Mouse (Mus musculus) heart, postnatal 36 days (tissue): ENCODE measurements around the gene Akap2. TPM values are rescaled to one million over a fixed set of nuclear protein-coding genes. Genes with fewer than 3 reads are reported as not detected.

ENCODE experiments used
- DNase-seq, 2 experiments: peaks; one replicate each; pipeline ENCODE4 v3.0.0; 2021 to 2022
- intact Hi-C: fragments of 180-260 bp; cut with DNase I; formaldehyde crosslinking; loops from one replicate; pipeline ENCODE4 v1.15.1; 2025
- total RNA-seq, 2 experiments: library from RNA; stranded (reverse); gene quantifications; 2 replicates each; pipeline ENCODE4 v1.2.3; 2021

The Akap2 gene
- total RNA-seq, 2 experiments from 2014 or later: 89.4 to 95.7 TPM

DNA sequence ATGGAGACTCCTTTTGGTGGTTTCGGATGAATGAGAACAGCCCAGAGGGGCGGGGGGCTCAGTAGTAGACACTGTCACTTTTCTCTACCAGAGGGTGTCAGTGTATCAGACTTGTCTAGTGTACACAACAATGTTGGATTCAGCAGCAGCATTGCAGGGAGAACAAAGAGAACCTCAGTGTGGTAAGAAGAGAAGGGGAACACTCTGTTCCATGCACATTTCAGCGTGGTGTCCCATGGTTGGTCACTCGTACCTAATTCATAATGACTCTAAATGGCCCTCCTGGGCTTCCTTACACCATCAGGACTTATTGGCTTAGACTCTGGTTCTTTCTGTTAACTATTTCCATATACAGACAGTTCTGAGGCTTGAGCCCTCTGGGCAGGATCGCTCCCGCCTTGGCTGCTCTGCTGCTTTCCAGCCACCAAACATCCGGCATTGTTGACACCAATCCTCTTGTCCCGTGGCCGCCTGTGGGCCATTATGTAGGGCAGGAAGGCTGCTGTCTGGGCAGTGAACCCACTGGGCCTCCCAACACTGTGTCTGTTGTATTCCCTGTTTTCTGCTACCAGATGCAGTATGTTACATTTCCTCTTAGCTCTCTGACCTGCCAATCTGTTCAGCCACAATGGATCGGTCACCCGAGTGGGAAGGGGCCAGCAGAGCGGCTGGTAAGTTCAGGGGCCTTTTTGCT lies 19.4 kb upstream of the Akap2 start:
- intact Hi-C loops: no loop called here
- DNase-seq: no peak

- intact Hi-C loops: no loop called here
- no peak for DNase-seq
Measured at GRCm38 (mm10) chr4:57701576-57701975, 15.9 kb upstream of the Akap2 start.

GRCm38 (mm10) chr4:57703574-57704470 lies 13.6 kb upstream of the Akap2 start:
- intact Hi-C loops: no loop called here
- DNase-seq: no peak

- intact Hi-C loops: no loop called here
- DNase-seq: no peak
Measured at GRCm38 (mm10) chr4:57704575-57704974, 12.9 kb upstream of the Akap2 start.

DNA sequence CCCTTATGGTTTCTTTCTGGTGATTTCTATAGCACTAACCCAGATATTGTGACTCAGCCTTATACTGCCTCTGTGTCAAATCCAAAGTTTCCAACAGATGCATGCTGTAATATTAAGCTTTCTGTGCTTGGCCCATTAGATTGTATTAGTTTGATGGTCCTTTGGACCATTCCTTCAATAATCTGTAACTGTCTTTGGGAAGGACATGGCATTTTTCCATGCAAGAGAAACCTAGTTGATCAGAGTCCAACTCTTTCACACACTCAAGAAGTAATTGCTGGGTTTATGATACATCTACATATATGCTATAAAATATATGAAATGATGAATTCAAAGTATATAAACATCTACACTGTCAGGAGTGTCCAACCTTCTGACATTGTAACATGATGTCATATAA lies 1.6 kb upstream of the Akap2 start:
- intact Hi-C loops: loop anchor here (2.0 kb wide), 1 partner anchor 43 kb away; no protein-coding TSS in a partner anchor
- no peak for DNase-seq

DNA sequence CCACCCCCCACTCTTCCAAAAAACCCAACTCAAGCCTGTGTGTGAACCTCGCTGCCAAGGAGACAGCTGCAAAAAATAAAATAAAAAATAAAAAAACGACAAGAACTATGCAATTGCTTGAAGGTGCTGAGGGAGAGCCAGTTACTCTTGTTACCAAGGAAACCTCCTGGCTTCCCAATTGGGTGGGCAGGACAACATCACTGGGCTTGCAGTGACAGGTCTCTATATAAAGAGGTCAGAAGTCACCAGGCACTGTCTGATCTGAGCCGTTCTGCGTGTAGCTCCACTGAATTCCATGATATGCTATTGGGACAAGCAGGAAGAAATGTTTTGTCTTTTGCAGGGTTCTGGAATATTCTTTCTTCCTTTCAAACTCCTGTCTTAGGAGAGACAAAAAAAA lies 722 bp upstream of the Akap2 start:
- intact Hi-C loops: loop anchor here (2.0 kb wide), 1 partner anchor 44 kb away; no protein-coding TSS in a partner anchor
- DNase-seq: no peak

DNA sequence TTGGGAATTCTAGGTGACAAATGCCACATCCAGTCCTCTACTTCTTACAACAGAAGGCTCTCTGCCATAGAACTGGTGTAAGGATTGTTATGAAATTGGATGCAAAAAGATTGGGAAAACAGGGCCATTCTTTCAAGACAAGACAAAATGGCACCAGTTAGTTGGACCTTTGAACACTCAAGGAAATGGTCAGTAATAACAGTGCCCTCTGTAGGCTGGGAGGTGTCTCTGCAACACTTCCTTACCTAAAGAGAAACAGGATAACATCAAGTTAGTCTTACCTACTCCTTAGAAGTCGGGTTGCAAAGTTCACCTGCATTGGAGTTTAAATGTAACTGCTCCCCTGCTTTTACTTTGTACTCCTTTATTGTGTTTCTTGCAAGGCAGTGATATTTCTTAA lies 1.9 kb downstream of the Akap2 start:
- no peak for DNase-seq
- intact Hi-C loops: no loop called here

DNA sequence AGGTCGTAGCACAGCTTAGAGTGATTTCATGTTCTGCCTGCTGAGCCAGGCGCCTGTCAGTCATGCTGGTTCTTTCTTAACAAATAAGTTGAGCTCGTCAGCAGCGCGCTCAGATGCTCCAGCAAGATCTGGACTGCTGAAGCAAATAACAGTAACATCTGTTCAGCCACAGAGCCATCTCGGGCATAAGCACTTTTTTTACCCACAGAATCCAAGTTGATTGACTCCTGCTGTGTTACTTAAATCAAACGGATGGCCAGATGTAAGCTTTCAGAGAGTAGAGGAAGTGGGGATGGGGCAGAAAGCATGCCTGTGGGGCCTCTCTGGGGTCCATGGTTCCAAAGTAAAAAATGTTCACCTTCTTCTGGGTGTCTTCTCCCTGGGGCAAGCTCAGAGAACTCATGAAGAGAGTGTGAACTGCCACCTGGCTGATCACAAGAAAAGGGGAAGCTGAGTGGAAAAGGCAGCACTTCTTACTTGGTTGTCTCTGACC lies 3.5 kb downstream of the Akap2 start:
- intact Hi-C loops: loop anchor here (5.0 kb wide), 1 partner anchor 161 kb away; no protein-coding TSS in a partner anchor
- DNase-seq: no peak

DNA sequence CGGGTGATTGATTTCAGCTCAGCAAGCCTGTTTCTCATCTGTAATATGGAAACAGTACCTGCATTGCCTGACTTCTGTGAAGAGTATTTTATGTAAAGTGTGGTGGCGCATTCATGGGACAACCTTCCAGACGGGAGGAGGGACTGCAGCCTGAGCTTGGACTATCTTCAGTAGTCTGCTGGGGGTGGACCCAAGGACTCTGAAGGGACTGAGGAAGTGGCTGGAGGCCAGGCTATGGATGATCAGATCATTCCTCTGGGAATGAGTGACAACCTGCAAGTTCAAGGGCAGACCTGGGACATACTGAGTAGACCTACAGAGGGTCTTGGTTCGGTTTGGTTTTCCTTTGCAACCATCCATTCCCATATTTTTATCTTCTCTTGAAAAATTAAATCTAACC lies 4.8 kb downstream of the Akap2 start:
- DNase-seq: no peak
- intact Hi-C loops: loop anchor here (5.0 kb wide), 1 partner anchor 160 kb away; no protein-coding TSS in a partner anchor

GRCm38 (mm10) chr4:57723659-57724058 lies 6.2 kb downstream of the Akap2 start:
- DNase-seq: no peak
- intact Hi-C loops: loop anchor here (5.0 kb wide), 1 partner anchor 159 kb away; no protein-coding TSS in a partner anchor

DNA sequence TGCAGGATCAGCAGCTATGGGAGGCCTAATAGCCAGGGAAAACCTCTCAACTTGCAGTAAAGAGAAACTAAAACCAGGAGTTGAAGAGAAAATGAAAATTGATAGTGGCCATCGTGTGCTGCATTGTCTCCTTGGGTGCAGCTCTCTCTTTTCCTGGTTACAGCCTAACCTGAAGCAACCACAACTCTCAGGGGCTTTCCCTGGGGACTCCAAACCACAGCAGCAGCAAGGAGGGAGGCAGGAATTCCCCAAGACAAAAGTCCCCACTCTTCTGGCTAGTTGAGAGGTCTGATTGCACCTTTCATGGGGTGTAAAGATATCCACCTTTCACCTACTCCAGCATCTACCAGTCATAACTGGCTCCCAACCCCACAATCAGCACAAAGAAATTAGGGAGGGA lies 8.1 kb downstream of the Akap2 start:
- DNase-seq: no peak
- intact Hi-C loops: loop anchor here (5.0 kb wide), 1 partner anchor 52 kb away; no protein-coding TSS in a partner anchor

DNA sequence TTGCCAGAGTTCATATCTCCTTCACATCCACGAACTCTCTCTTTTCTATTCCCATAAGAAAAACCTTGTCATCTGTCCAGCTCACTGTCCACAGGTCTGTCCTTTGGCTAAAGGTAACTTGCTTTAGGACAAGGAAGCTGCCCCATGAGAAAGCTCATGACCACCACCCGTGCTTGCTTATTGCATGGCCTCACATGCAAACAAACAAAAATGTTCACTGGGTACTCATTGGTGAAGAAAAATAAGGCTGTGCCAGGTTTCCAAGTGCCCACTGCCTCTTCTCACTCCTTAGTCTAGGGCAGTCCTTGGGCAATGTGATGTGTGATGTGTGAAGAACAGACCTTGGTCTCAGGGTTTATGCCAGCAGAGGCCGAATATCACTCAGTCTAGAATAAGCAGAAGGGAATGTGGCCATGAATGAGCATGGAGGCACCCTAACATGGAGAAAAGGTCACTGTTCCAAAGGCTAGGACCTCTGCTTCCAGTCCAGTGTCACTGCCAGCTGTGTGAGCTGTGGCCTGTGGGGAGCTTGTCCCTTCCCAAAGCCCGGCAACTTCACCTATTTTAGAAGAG lies 11.2 kb downstream of the Akap2 start:
- intact Hi-C loops: loop anchor here (5.0 kb wide), 1 partner anchor 49 kb away; no protein-coding TSS in a partner anchor
- DNase-seq: no peak

GRCm38 (mm10) chr4:57730047-57730446 lies 12.6 kb downstream of the Akap2 start:
- intact Hi-C loops: no loop called here

DNA sequence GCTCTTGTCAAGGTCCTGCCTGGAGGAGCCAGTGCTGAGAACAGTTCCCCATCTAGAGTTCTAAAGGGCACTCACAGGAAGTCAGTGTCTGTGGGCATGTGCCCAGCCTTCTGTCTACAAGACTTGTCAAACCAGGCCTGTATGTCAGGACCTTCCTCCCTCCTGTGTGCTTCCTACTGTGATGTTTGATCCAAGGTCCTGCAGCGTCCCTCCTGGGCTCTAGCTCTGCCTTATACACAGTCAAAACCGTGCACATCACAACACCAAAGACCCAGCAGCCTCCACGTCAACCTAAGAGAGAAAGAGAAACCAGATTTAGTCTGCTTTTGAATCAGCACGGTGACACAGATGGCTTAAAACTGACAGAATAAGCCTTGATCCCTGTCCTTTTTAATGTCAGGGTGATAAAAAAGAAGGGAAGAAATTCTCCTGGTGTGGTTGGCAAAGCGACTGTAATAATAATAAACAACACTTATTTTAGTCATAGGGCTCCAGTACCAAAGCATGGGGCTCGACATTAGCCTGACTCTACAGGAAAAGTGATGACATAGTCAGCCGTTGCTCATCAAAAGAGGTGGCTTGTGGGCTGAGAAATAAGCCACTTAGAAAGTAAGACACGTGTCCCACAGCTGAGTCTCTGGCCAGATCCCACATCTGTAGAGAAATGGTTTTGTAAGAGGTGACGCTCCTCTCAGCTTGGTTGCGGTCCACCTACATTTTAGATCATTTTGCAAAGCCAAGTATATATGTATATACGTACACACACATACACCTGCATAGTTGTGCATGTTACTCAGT lies 13.5 kb downstream of the Akap2 start:
- intact Hi-C loops: no loop called here
- DNase-seq: no peak

More at GRCm38 (mm10) chr4:57730047-57730446, 12.6 kb downstream of the Akap2 start:
- DNase-seq: no peak

GRCm38 (mm10) chr4:57732351-57732750 lies 14.9 kb downstream of the Akap2 start:
- no peak for DNase-seq
- intact Hi-C loops: no loop called here

GRCm38 (mm10) chr4:57733445-57733844 lies 16.0 kb downstream of the Akap2 start:
- no peak for DNase-seq
- intact Hi-C loops: no loop called here

- DNase-seq: no peak
- intact Hi-C loops: no loop called here
Measured at GRCm38 (mm10) chr4:57735426-57735825, 18.0 kb downstream of the Akap2 start.

- no peak for DNase-seq
- intact Hi-C loops: no loop called here
Measured at GRCm38 (mm10) chr4:57738856-57739552, 21.5 kb downstream of the Akap2 start.

DNA sequence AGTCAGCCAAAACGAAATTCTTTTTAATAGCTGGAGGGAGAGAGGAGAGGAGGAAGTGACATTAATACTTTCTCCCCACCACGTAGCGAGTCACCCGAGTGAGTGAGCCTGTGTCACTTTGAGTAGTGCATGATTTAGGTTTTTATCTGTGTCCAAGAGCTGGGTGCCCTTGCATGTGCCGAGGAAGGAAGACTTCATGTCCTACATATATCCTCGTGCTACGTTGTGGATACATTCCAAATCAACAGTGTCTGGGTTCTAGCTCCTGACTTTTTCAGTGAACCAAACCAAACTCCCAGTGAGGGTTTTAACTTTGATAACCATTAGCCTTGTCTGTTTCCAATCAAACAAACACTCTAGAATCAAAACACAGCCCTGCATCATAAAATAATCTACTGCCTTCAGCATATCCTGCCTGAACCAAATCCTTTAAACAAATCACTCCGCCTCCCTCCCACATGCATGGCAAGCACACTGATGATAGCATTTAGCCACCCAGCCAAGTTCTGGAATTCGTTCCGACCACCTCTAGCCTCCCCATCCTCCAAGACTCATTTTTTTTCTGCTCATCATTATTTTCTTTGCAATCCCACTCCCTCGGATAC lies 26.0 kb downstream of the Akap2 start:
- intact Hi-C loops: no loop called here
- no peak for DNase-seq
